Mouse (Mus musculus) monocyte, adult 2 months (primary cell): ENCODE measurements around the gene Polr2c.
A peak's percentile ranks its signal among the peaks of the same experiment; 100 is the strongest.
"Not testable (repeated sequence)": the region's sequence is repeated elsewhere in the genome, so short reads cannot be mapped to it uniquely, and the experiment has no call there.

Experiments used
- DNase-seq, 2 experiments: peaks; one replicate each; pipeline ENCODE4 v3.0.0; 2022; ENCODE audit warnings: low spot score in 2 of 2, low read depth in 1 of 2

Polr2c gene

DNA sequence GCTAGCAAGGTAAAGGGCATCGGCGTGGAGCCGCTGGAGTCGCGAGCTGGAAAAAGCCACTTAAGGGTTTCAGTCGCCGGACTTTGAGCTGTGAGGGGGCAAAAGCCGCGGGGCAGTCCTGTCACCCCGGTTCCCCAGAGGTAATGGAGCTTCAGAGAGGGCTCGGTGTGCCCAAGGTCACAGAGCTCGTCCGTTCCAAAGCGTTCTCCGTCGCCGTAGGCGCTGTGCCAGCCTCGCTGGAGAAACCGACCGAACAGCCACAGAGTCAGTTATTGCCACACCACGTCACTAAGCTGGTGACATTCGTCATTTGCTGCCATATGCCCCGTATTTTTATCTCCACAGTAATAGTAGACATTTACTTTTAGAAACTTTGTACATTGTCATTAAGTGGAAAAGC lies 18.6 kb upstream of the Polr2c start:
- DNase-seq, result peak in 1 of 2 experiments; percentile 40

DNA sequence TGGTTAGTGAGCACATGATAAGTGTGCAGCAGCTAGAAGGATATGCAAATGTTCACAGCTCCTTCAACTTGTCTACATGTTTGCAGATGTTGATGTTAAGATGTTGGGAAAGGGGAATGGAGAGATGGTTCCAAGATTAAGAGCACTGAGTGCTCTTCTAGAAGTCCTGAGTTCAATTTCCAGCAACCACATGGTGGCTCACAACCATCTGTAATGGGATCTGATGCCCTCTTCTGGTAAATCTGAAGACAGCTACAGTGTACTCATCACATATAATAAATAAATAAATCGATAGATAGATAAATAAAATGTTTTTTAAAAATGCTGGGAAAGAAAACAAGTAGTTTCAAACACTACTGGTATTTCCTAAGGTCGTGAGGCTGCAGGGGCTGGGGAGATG lies 16.1 kb upstream of the Polr2c start:
- no peak for DNase-seq

DNA sequence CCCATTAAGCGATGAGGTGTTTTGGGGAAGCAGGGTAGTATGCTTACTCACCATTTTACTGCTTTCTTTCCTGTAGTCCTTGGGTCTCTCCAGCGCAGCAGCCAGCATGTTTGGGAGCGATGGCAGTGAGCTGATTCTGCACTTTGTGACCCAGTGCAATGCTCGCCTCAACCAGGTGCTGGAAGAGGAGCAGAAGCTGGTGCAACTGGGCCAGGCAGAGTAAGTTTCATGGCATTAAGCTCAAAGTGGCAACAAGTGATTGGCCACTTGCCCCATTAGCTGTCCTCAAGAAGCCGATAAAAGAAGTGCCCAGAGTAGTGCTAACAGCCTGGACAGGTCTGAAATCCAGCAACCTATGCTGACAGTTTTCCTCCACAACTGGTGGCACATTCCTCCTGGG lies 7.2 kb upstream of the Polr2c start:
- no peak for DNase-seq

DNA sequence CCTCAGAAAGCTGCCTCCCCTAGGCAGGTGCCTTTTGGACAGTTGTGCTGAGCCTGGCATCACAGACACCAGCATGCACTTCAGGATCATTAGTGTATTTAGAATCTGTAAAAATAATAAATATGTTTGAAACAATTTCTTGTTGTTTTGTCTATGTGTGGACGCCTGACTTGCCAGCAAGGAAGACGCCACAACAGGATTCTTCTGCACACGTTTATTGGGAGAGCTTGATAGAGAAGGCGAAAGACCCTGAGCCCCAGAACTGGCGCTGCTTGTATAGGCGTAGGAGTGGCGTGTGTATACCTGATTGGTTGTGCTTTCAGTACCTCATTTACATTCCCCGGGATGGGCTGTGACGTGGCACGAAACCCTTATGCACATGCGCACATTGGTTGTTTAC lies 2.5 kb upstream of the Polr2c start:
- not testable (repeated sequence) for DNase-seq

DNA sequence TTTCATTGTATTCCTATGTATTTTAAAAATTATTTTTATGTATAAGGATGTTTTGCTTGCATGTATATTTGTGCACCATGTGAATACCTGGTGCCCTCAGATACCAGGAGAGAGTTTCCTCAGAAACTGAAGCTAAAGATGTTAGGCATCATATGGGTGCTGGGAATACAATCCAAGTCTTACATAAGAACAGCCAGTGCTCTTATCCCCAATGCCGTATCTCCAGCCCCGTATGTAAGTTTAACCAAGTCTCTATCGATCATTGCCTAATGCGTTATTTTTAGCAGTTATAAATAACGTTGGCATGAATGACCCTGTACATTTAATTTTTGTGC lies 272 bp upstream of the Polr2c start:
- no peak for DNase-seq

DNA sequence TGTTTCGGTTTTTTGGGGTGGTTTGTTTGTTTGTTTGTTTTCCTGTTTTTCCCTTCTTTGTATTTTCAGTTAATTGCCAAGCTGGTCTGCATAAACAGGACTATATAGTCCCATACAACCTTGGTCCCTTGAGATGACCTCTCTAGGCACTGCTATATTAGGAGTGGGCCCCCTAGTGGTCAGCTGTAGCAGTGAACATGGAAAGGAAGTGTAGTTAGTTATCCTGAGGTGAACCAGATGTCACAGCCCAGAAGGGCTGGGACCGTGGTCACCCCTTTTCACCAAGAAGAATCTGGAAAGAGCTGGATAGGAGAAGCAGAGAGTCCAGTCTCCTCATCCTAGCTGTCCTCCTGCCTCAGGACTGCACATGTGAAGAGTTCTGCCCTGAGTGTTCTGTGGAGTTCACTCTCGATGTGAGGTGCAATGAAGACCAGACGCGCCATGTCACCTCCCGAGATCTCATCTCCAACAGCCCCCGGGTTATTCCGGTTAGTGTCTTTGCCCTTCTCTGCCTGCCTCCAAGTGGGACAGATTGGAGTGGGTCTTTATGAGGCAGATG lies 4.2 kb downstream of the Polr2c start:
- DNase-seq, result peak in 1 of 2 experiments; percentile 56

DNA sequence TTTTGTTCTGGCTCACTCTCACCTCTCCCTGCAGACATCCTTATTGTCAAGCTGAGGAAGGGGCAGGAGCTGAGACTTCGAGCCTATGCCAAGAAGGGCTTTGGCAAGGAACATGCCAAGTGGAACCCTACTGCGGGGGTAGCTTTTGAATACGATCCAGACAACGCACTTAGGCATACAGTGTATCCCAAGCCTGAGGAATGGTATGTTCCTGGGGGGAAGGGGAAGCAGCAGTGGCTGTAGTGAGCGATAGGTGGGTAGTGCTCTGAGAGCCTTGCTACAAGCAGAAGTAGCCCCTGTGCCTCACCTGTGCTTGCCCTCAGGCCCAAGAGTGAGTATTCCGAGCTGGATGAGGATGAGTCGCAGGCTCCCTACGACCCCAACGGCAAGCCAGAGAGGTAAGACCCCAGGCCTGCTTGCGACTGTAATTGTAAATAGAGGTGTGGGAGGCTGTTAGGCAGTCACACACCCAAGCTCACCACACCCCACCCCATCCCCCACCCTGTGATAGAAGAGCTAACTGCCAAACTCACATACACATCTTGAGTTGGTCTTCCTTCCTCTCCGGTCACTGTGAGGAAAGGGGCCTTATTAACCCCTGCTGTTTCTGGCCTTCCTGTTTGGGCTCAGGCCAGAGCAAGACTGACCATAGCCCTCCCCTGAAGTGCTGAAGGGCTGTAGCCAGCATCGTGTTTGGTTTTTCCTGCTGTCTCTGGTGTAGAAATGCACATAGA lies 5.4 kb downstream of the Polr2c start:
- DNase-seq, result no peak

DNA sequence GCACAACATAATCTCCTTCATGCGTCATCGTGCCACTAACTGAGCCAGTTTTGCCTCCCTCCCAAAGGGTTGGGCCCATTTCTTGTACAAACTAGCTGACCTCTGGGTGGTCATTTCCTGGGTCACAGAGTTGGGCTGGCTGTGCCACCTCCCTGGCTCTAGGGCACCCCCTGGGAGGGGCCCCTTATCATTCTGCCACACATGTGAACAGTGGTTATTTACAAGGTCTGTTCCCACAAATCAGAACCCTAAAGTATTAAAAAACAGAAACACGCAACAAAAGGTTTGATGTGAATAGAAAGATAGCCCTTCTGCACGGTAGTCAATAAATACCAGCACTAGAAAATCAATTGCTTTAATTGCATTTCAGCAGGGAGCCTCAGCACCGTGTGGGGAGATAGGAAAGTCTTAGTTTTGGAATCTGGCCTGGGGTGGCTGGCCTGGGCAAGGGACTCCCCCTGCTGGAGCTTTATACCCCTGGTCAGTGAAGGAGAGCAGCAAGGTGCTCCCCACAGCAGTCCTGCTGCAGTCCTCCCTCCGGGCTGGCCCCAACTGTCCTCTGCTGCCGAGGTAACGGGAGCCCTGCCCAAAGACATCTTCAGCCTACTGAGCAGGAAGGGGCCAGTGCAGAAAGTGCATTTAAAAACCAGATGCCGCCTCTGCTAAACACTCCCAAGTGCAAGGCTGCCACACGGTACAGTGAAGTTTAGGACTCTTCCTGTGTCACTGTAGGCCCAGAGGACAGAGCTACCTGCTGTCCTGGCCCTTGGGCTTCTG lies 6.8 kb downstream of the Polr2c start:
- no peak for DNase-seq

DNA sequence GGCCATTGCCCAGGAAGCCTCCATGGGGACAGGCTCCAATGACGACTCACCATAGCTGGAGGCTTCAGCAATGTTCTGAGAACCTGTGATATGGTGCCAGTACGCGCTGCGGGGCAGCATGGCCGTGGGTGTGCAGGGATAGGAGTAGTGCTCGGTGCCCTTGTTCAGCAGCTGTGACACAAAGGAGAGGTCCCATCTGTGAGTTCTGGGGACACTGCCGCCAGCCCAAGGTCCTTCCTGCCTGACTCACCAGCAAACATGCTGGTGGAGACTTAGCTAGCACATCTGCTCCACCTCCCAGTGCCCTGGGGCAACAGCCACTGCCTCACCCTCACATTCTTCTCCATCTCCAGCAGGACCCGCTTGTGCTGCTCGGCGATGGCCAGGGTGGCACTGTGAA lies 8.0 kb downstream of the Polr2c start:
- no peak for DNase-seq

DNA sequence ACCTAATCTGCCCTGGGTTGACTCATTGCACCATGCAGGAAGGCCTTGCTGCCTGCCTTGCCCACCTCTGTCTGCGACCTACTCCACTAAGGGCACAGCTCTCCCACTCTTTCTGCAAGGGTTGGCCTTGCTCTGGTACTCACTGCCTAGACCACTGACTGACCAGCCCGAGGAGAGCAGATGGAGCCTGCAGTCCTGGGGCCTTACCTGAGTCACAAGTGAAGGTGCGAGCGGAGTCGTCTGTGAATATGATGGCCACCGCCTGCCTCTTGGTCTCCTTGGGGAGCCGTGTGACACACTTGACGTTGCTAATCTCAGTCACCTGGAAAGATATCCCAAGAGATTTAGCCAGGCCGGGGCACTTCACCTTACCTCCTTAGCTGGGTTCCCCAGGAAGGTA lies 9.7 kb downstream of the Polr2c start:
- DNase-seq, result no peak

DNA sequence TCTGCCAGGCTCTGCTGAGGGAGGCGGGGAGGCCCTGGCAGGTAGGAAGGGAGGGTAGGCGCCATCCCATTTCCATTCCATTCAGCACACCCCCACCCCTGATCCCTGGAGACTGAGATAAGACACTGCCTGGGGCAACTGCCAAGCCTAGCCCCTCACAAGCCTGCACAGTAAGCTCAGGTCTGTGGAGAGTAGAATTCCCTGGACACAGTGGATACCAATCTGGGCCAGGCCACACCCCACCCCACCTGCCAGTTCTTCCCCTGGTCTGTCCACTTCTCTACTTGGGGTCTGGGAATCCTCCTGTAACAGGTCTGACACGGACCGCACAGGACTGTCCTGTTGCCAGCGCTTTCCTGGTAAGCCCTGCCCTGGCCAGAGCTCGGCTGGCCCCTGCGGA lies 11.9 kb downstream of the Polr2c start:
- DNase-seq, result no peak

DNA sequence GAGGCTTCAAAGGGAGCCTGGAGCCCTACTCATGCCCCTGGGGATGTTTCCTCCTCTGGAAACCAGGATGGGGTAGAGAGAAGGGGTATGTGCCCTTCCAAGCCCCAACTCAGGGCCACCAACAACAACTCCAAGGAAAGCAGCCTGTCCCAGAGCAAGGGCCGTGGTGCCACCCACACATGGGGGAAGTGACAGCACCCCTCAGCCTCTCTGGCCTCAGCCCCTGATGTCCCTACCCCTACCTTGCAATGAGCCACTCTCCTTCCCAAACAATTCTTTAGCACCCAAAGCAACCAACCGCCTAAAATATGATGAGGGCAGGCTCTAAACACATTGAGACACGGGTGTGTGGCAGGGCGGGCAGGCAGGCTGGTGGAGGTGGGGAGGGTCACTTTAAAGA lies 12.8 kb downstream of the Polr2c start:
- no peak for DNase-seq

DNA sequence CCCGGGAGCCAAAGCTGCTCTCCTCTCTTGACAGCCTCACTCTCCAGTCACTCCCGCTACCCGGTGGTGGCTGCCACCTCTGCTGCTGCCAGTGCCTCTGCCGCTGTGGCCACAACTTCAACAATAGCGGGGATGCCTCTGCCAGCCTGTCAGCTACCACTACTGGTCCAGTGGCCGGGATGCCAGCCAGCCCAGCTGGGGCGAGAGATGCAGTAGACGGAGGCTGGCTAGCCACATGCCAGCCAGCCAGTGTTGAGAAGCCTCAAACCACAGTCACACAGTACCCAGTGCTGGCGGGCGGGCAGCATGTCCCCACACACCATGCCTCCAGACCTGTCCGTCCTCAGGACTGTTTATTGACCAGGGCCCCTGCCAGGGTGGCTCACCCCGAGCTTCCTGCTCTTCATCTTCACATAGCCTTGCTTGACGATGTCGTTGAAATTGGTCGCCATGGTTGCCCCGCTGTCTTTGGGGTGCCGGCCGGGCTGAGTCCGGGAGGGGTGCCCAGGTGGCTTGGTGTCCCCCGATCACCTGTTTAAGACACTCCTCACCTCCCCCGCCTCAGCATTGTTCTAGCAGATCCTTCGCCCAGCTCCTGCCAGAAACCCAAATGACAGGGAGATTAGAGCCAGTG lies 13.3 kb downstream of the Polr2c start:
- DNase-seq, result no peak

DNA sequence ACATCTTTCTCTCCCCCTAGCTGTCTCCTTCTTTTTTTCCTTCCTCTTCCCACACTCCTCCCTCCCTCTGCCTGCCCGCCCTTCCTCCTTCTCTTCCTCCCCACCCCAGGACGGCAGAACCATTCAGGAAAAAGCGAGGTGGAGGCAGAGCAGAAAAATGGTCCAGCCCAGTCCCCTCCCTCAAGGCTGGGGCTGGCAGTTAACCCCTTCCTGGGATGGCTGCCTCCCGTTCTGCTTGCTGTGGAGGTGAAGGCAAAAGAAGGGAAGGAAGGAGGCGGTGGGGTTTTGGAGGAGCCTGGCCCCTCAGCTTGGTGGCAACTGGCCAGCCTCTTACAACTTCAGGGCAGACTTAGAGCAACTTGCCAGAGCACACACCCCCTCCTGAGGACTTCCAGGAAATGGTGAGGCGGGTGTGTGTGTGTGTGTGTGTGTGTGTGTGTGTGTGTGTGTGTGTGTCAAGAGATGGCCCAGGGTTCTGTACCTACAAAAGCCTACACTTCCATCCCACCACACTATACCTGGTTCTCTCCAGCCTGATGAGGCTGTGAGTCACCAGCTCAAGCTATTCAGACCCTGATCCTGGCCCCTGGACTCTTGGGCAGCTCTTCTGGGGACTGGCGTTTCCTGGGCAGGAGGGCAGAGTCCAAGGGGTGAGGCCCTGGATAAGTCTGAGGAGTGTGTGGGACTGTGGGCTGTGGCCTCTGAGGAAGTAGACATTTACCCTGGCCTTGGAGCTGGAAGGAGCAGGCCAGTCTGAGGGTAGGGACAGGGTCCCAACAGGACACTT lies 14.1 kb downstream of the Polr2c start:
- DNase-seq, result no peak

DNA sequence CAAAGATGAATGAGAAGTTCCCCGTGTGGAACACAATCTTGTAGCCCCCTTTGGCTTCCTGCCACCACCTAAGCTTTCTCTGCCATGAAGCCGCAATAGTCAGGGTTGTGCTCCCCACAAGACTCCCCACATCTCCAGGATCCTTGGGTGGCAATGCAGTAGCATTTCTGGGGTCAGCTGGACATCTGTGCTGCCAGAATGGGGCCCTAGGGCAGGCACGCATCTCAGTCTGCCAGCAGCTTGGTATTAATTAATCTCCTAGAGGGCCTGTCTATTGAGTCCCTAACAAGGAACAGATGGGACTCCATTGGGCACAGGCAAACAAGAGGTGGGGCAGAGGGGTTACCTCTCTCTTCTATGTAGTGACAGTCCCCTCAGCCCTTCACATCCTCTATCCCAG lies 14.9 kb downstream of the Polr2c start:
- DNase-seq, result no peak

DNA sequence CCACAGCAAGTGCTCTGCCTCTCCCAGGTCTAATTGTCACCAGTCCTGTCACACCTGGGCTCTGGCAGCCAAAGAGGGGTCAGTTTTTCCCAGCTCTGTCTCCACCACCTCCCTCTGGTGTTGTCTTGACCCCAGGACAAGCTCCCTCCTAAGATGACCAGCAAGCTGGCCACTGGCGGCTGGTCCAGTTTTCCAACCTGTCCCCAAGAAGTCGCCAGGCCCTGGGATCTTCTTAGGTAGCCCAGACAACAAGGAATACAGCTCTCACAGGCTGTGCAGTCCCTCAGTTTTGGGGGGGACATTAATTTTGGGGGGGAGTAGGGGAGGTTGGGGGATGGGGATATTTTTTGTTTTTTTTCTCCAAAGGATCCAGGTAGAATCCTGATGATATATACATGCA lies 15.3 kb downstream of the Polr2c start:
- no peak for DNase-seq

DNA sequence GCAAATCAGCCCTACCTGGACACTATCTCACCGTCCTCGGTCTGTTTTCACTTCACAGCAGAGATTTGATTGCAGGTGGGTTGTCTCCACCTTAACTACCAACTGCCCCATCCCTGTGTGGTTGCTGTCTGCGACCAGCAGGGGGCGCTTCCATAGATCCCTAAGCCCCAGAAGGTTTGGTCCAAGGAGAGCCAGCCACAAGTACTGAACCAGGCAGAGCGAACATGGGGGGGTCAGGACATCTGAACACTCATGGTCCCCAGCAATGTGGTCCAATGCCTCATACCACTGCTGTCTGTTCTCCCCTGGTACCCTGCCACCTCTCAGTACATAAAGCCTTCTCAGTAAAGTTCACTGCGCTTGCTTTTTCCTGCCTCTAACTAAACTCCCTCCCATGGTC lies 17.1 kb downstream of the Polr2c start:
- peak in 1 of 2 experiments; percentile 40 for DNase-seq

DNA sequence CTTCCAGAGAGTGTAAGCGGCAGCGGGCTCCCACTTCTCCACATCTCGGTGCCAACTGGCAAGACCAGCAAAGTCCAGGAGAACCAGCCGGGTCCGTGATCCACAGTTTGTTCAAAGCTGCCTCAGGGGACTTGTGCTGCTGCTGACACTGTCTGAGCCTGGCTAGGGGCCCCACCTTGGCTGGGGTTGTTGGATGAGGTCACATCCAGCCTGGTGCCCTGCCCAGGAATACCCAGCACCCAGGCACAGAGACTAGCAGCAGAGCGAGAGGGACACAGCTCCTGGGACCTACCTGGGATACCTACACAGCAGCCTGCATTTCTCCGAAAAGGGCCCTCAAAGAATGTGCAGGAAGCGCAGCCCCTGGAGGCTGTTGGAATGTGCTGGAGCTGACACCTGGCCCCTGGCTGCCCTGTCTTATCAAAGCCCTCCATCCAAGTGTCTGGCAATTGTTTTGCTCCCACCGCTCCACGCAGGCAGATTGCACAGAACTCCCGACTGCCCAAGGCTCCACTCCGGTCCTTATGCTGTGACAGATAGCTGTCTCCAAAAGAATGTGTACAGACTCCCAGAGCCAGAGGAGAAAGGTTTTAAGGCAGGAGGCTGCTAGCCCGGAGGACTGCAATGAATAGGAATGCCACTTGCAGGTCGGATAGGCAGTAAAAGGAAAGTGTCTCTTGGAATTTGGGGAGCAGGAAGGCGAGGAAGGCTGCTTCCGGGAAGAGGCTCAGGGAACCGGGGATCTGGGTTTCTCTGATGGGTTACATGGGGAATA lies 18.0 kb downstream of the Polr2c start:
- no peak for DNase-seq

DNA sequence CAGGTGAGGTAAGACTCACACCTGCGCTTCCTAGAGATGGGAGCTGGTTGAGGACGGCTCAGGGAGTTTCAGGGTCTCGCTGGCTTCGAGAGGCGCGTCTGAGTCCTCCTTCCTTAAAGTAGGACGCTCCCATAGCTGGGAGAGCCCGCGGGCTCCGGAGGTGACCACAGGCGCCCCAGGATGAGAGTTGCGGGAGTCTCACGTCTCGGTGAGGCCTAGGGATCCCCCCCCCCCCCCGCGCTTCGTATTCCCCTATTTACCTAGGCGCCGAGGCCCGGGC lies 18.6 kb downstream of the Polr2c start:
- DNase-seq, result no peak

DNA sequence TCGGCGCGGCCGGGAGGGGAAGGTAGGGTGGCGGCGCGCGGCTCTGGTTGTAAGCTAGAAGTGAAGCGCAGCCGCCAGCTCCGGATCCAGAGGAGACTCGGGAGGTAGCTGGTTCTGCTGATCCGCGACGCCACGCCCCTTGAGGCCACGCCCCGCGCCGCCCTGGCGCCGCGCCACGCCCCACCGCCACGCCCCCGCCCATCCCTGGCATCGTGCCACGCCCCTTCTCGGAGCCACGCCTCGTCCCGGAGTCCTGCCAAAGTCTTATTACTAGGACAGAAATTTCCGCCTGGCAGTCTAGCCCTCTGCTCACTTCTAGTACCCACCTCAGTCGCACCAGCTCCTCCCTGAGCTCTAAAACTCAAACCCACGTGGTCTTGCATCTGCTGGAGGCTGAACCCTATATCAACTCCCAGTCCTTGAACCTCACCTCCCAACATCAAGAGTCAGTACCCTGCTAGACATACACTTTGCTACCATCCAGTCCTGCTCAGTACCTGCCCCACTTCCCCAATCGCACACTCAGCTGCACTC lies 19.0 kb downstream of the Polr2c start, which contains the start of gene Dok4:
TSS of gene Dok4 (minus strand) at position 134 of the 534 bp plus-strand sequence.
- DNase-seq, result peak; percentile 22 to 37
